Mouse (Mus musculus) olfactory bulb, adult 2 months (tissue): ENCODE data around the gene Cldnd1.

Experiments used
- CTCF ChIP-seq: fragments of 200-500 bp; IDR thresholded peaks from 2 replicates; pipeline ENCODE4 v1.5.1; 2012; ENCODE audit warnings: low read depth, mild to moderate bottlenecking, low read length, moderate library complexity; ENCODE audit not compliant: insufficient read depth
- POLR2A ChIP-seq: fragments of 200-500 bp; IDR thresholded peaks from 2 replicates; pipeline ENCODE4 v1.6.1; 2012; ENCODE audit warnings: mild to moderate bottlenecking, low read depth, low read length, moderate library complexity; ENCODE audit not compliant: insufficient read depth

- TF ChIP-seq POLR2A (no peak), CTCF (no peak)
These were observed 44.8 kb upstream of the Cldnd1 start for GRCm38 (mm10) chr16:58682870-58683269.
